Mouse (Mus musculus) hindbrain, embryonic 14.5 days (tissue): ENCODE measurements around the gene Otud3. TPM values are rescaled to one million over a fixed set of nuclear protein-coding genes. Genes with fewer than 3 reads are reported as not detected.

Experiments
- ATAC-seq: fragments of 200-750 bp; cut with Nextera tagmentation; 2 replicates; pipeline ENCODE4 v1.8.0; 2017; ENCODE audit warnings: moderate number of reproducible peaks, mild to moderate bottlenecking, moderate TSS enrichment, moderate library complexity; ENCODE audit not compliant: low FRiP score
- DNase-seq: peaks from one replicate; pipeline ENCODE4 v3.0.0-alpha.2; 2015; ENCODE audit warnings: low spot score
- H3K27ac ChIP-seq: fragments of 300-500 bp; sonication (generic); 2 replicates; pipeline ENCODE4 v1.5.1; 2014; ENCODE audit warnings: mild to moderate bottlenecking, moderate library complexity
- H3K27me3 ChIP-seq: fragments of 300-500 bp; sonication (generic); 2 replicates; pipeline ENCODE4 v1.6.1; 2014; ENCODE audit warnings: mild to moderate bottlenecking, low read length, mixed read lengths; ENCODE audit not compliant: control insufficient read depth, insufficient read depth
- H3K36me3 ChIP-seq: fragments of 300-500 bp; sonication (generic); replicated peaks from 2 replicates; pipeline ENCODE4 v1.6.1; 2014; ENCODE audit not compliant: control insufficient read depth, insufficient read depth
- H3K4me1 ChIP-seq: fragments of 300-500 bp; sonication (generic); replicated peaks from 2 replicates; pipeline ENCODE4 v1.6.1; 2014; ENCODE audit warnings: antibody characterized with exemption, low read length, mixed read lengths; ENCODE audit not compliant: control insufficient read depth, insufficient read depth
- H3K4me2 ChIP-seq: fragments of 300-500 bp; sonication (generic); replicated peaks from 2 replicates; pipeline ENCODE4 v1.6.1; 2014; ENCODE audit warnings: mild to moderate bottlenecking, moderate library complexity
- H3K4me3 ChIP-seq: fragments of 300-500 bp; sonication (generic); replicated peaks from 2 replicates; pipeline ENCODE4 v1.5.1; 2014; ENCODE audit warnings: mild to moderate bottlenecking, low read length
- H3K9ac ChIP-seq: fragments of 300-500 bp; sonication (generic); 2 replicates; pipeline ENCODE4 v1.6.1; 2014
- H3K9me3 ChIP-seq: fragments of 300-500 bp; sonication (generic); 2 replicates; pipeline ENCODE4 v1.6.1; 2016; ENCODE audit warnings: low read length; ENCODE audit not compliant: control insufficient read depth
- WGBS: fragments of 180-500 bp; shearing (Covaris S2); extraction: QIAGEN DNeasy Blood & Tissue Kit; methylation state at CpG from one replicate; pipeline ENCODE4 v1.1.7; 2014; 5-methylcytosine and 5-hydroxymethylcytosine counted together
- polyA plus RNA-seq: library from polyadenylated mRNA; unstranded; fragments of >200 nt; fragmentation: Nextera tagmentation; extraction: Ambion mirVana; gene quantifications from 2 replicates; pipeline ENCODE4 v1.2.1, GENCODE M21; 2014

Gene Otud3
- polyA plus RNA-seq, 1 experiment from 2014 or later, result 3.3 TPM

GRCm38 (mm10) chr4:138863344-138863998 is 50.3 kb downstream of the Otud3 start, which contains the start of gene Pla2g5:
TSS of gene Pla2g5 (minus strand) at chr4:138863482.
- no peaks in the 10 kb centered on the region for H3K27me3 ChIP-seq
- no peaks in the 10 kb centered on the region for H3K36me3 ChIP-seq
- H3K4me3 ChIP-seq, result no peak within 1 kb of the TSS
- no peaks in the 10 kb centered on the region; the same call in 1 of the 2 replicates for H3K4me1 ChIP-seq
- H3K27ac ChIP-seq, result no peak within 1 kb of the TSS
- no peak within 1 kb of the TSS for H3K4me2 ChIP-seq
- DNase-seq (no peak), ATAC-seq (no peak)
- H3K9ac ChIP-seq, result no peak within 1 kb of the TSS
- no peaks in the 10 kb centered on the region for H3K9me3 ChIP-seq
- 78% methylated on average over 10 of the region's 10 CpGs for WGBS

- H3K9ac ChIP-seq, result peak overlapping the region; percentile 26; the same call in 1 of the 2 replicates
- H3K9me3 ChIP-seq, result no peaks in the 10 kb centered on the region
- no peaks in the 10 kb centered on the region; the same call in 1 of the 2 replicates for H3K4me1 ChIP-seq
- no peaks in the 10 kb centered on the region for H3K36me3 ChIP-seq
- peak; percentile 78 for ATAC-seq
- H3K4me3 ChIP-seq, result peak overlapping the region; percentile 23
- H3K27ac ChIP-seq, result peak overlapping the region; percentile 58
- no peaks in the 10 kb centered on the region for H3K27me3 ChIP-seq
- WGBS, result 6% methylated on average over 13 of the region's 13 CpGs
- DNase-seq, result peak; percentile 85
- peak overlapping the region; percentile 45 for H3K4me2 ChIP-seq
Measured at GRCm38 (mm10) chr4:138859728-138860127, 54.0 kb downstream of the Otud3 start.

GRCm38 (mm10) chr4:138859245-138859644 is 54.5 kb downstream of the Otud3 start:
- peak overlapping the region; percentile 45 for H3K4me2 ChIP-seq
- DNase-seq (peak; percentile 74), ATAC-seq (0 out of 2 replicates have a peak, but pooled peaks have one; percentile 46)
- no peaks in the 10 kb centered on the region for H3K27me3 ChIP-seq
- H3K9me3 ChIP-seq, result no peaks in the 10 kb centered on the region
- no peaks in the 10 kb centered on the region; the same call in 1 of the 2 replicates for H3K4me1 ChIP-seq
- peak overlapping the region; percentile 58 for H3K27ac ChIP-seq
- H3K36me3 ChIP-seq, result no peaks in the 10 kb centered on the region
- WGBS, result 17% methylated on average over 9 of the region's 9 CpGs
- peak overlapping the region; percentile 23 for H3K4me3 ChIP-seq
- H3K9ac ChIP-seq, result peak overlapping the region; percentile 26; the same call in 1 of the 2 replicates

- no peak overlapping the region for H3K4me3 ChIP-seq
- no peak for DNase-seq
- H3K4me1 ChIP-seq, result no peaks in the 10 kb centered on the region; the same call in 1 of the 2 replicates
- no peak for ATAC-seq
- H3K36me3 ChIP-seq, result no peaks in the 10 kb centered on the region
- 83% methylated on average over 15 of the region's 15 CpGs for WGBS
- H3K27ac ChIP-seq, result no peak overlapping the region
- H3K9me3 ChIP-seq, result no peaks in the 10 kb centered on the region
- no peaks in the 10 kb centered on the region for H3K27me3 ChIP-seq
- H3K4me2 ChIP-seq, result no peak overlapping the region
- no peak overlapping the region for H3K9ac ChIP-seq
Measured at GRCm38 (mm10) chr4:138858446-138858845, 55.3 kb downstream of the Otud3 start.

GRCm38 (mm10) chr4:138857576-138857975 is 56.2 kb downstream of the Otud3 start:
- no peak overlapping the region for H3K4me2 ChIP-seq
- DNase-seq (no peak), ATAC-seq (no peak)
- H3K4me1 ChIP-seq, result no peaks in the 10 kb centered on the region; the same call in 1 of the 2 replicates
- H3K9ac ChIP-seq, result no peak overlapping the region
- WGBS, result 94% methylated on average over 10 of the region's 10 CpGs
- no peak overlapping the region for H3K4me3 ChIP-seq
- no peak overlapping the region for H3K27ac ChIP-seq
- no peaks in the 10 kb centered on the region for H3K9me3 ChIP-seq
- H3K36me3 ChIP-seq, result no peaks in the 10 kb centered on the region
- no peaks in the 10 kb centered on the region for H3K27me3 ChIP-seq

GRCm38 (mm10) chr4:138856491-138856890 is 57.3 kb downstream of the Otud3 start:
- 31% methylated on average over 7 of the region's 7 CpGs for WGBS
- Histone ChIP-seq H3K27ac (no peak overlapping the region), H3K36me3 (no peaks in the 10 kb centered on the region), H3K4me1 (no peaks in the 10 kb centered on the region; the same call in 1 of the 2 replicates), H3K4me3 (no peak overlapping the region), H3K9me3 (no peaks in the 10 kb centered on the region), H3K4me2 (no peak overlapping the region), H3K27me3 (no peaks in the 10 kb centered on the region), H3K9ac (no peak overlapping the region)
- no peak for ATAC-seq
- peak; percentile 84 for DNase-seq

- no peaks in the 10 kb centered on the region for H3K9me3 ChIP-seq
- no peak overlapping the region for H3K4me3 ChIP-seq
- H3K27me3 ChIP-seq, result 0 out of 2 replicates have a peak, but pooled peaks cover 5% of the 10 kb centered on the region
- H3K9ac ChIP-seq, result no peak overlapping the region
- ATAC-seq, result no peak
- no peaks in the 10 kb centered on the region for H3K36me3 ChIP-seq
- H3K27ac ChIP-seq, result no peak overlapping the region
- no peak for DNase-seq
- 86% methylated on average over 9 of the region's 9 CpGs for WGBS
- H3K4me2 ChIP-seq, result no peak overlapping the region
- no peaks in the 10 kb centered on the region for H3K4me1 ChIP-seq
Measured at GRCm38 (mm10) chr4:138855092-138855632, 58.6 kb downstream of the Otud3 start.

GRCm38 (mm10) chr4:138852961-138853360 is 60.8 kb downstream of the Otud3 start:
- DNase-seq (no peak), ATAC-seq (no peak)
- Histone ChIP-seq H3K9me3 (no peaks in the 10 kb centered on the region), H3K4me1 (no peaks in the 10 kb centered on the region), H3K4me3 (no peak overlapping the region), H3K36me3 (no peaks in the 10 kb centered on the region), H3K9ac (no peak overlapping the region), H3K27me3 (0 out of 2 replicates have a peak, but pooled peaks cover 5% of the 10 kb centered on the region), H3K27ac (no peak overlapping the region), H3K4me2 (no peak overlapping the region)
- WGBS, result 77% methylated on average over 6 of the region's 6 CpGs

- Histone ChIP-seq H3K4me2 (no peak overlapping the region), H3K9ac (no peak overlapping the region), H3K36me3 (no peaks in the 10 kb centered on the region), H3K4me3 (no peak overlapping the region), H3K27ac (no peak overlapping the region), H3K27me3 (0 out of 2 replicates have a peak, but pooled peaks cover 5% of the 10 kb centered on the region), H3K9me3 (no peaks in the 10 kb centered on the region), H3K4me1 (no peaks in the 10 kb centered on the region)
- DNase-seq, result peak; percentile 89
- ATAC-seq, result no peak
- WGBS, result 8% methylated on average over 4 of the region's 4 CpGs
Measured at GRCm38 (mm10) chr4:138851463-138851862, 62.3 kb downstream of the Otud3 start.
